Mouse (Mus musculus): ENCODE data around the gene Rdh9.
"Not testable (repeated sequence)": the region's sequence is repeated elsewhere in the genome, so short reads cannot be mapped to it uniquely, and the experiment has no call there.

DNA sequence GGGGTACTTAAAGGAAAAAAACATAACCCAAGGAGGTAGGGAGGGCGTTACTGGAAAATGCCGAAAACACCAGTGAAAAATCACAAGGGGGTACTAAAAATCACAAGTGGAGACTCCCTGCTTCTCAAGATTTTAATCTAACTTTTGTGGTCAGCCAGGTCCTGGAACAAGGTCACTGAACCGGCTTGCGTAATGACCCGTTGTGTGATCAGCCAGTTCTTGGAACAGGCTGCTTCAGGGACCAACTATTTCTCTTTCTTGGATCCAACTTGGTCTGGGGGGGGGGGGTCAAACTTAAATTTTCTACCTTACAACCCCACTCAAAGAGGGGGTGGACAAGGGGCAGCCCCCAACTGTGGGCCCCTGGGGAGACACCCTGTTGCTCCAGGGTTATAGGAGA is 61.6 kb downstream of the Rdh9 start:
- not testable (repeated sequence) for TF ChIP-seq CTCF (IDR thresholded peaks at IDR 0.05; ENCODE audit: control insufficient read depth, insufficient read depth, insufficient replicate concordance, low read depth, low read length); POLR2A (IDR thresholded peaks at IDR 0.05; ENCODE audit: control insufficient read depth, low read depth, low read length)

Data from testis, adult 2 months (tissue).